Mouse (Mus musculus) thymus, postnatal 0 days (tissue): ENCODE data around the gene Oas1f. TPM values are rescaled to one million over a fixed set of nuclear protein-coding genes. Genes with fewer than 3 reads are reported as not detected.

Source experiments
- microRNA-seq: library from miRNA; unstranded; fragments of <30 nt; microRNA quantifications from one replicate; pipeline ENCODE4, GENCODE M21; 2016; ENCODE audit warnings: borderline number of aligned reads
- polyA plus RNA-seq: library from polyadenylated mRNA; unstranded; fragments of >200 nt; fragmentation: Nextera tagmentation; extraction: Ambion mirVana; gene quantifications from 2 replicates; pipeline ENCODE4 v1.2.1, GENCODE M21; 2015

The Oas1f gene
- polyA plus RNA-seq, 1 experiment from 2014 or later, result 0.44 TPM

Small RNAs within 50 kb of the gene (microRNA-seq; reads per million reads assigned to microRNA genes)
- gene Gm22907, result not detected

Other genes with a start within 250 kb of the Oas1f start
- gene Rita1, start 234.8 kb upstream of the Oas1f start, polyA plus RNA-seq, result 10.7 TPM in 2 replicates
- gene Ddx54, start 234.6 kb upstream of the Oas1f start, polyA plus RNA-seq, result 106 and 108 TPM in 2 replicates
- gene Cfap73, start 213.1 kb upstream of the Oas1f start, polyA plus RNA-seq, result 0.23 and 0.30 TPM in 2 replicates
- 11.4 and 11.8 TPM in 2 replicates for gene Rasal1, start 198.6 kb upstream of the Oas1f start, polyA plus RNA-seq
- gene Dtx1, start 135.4 kb upstream of the Oas1f start, polyA plus RNA-seq, result 43.4 and 43.7 TPM in 2 replicates
- 0.62 and 0.86 TPM in 2 replicates for gene Oas2, start 97.5 kb upstream of the Oas1f start, polyA plus RNA-seq
- 1.7 and 1.9 TPM in 2 replicates for gene Oas3, start 69.7 kb upstream of the Oas1f start, polyA plus RNA-seq
- gene Oas1e, start 51.8 kb upstream of the Oas1f start, polyA plus RNA-seq, result 0.39 and 0.64 TPM in 2 replicates
- gene Oas1c, start 34.9 kb upstream of the Oas1f start, polyA plus RNA-seq, result 1.9 and 2.1 TPM in 2 replicates
- 0.19 and 0.52 TPM in 2 replicates for gene Oas1h, start 14.1 kb downstream of the Oas1f start, polyA plus RNA-seq
- 5.6 and 6.5 TPM in 2 replicates for gene Oas1g, start 40.2 kb downstream of the Oas1f start, polyA plus RNA-seq
- gene Oas1a, start 60.2 kb downstream of the Oas1f start, polyA plus RNA-seq, result 12.9 and 15.4 TPM in 2 replicates
- gene Oas1d, start 67.2 kb downstream of the Oas1f start, polyA plus RNA-seq, result 0.66 TPM in 2 replicates
- 0.04 and 0.07 TPM in 2 replicates for gene Rph3a, start 162.7 kb downstream of the Oas1f start, polyA plus RNA-seq